28 mouse cellular contexts compared by ENCODE assay signal in genomic region chr14:122611035-122611434, GRCm38 (mm10).
"Had no signal": no experiment of that assay in that cellular context is flagged by ENCODE, and none has a peak within 500 bp of the region (broad histone marks: within the 10 kb centered on the region; RNA-seq: fewer than 3 reads in every experiment).

No protein-coding gene starts in this region.

- H3K27ac ChIP-seq: embryonic facial prominence, embryonic 10.5 days; embryonic facial prominence, embryonic 12.5 days; embryonic facial prominence, embryonic 13.5 days; embryonic facial prominence, embryonic 15.5 days; forebrain, embryonic 10.5 days; forebrain, embryonic 12.5 days; forebrain, embryonic 13.5 days; forebrain, embryonic 15.5 days; gastrocnemius, adult 2 months; heart, adult 2 months had no signal

- H3K27me3 ChIP-seq: embryonic facial prominence, embryonic 12.5 days; embryonic facial prominence, embryonic 13.5 days; embryonic facial prominence, embryonic 15.5 days; forebrain, embryonic 12.5 days; forebrain, embryonic 13.5 days; forebrain, embryonic 15.5 days had no signal

- H3K36me3 ChIP-seq: embryonic facial prominence, embryonic 10.5 days; embryonic facial prominence, embryonic 12.5 days; embryonic facial prominence, embryonic 13.5 days; embryonic facial prominence, embryonic 15.5 days; forebrain, embryonic 10.5 days; forebrain, embryonic 12.5 days; forebrain, embryonic 15.5 days had no signal

- H3K4me2 ChIP-seq: embryonic facial prominence, embryonic 12.5 days; embryonic facial prominence, embryonic 13.5 days; embryonic facial prominence, embryonic 15.5 days; forebrain, embryonic 12.5 days; forebrain, embryonic 13.5 days; forebrain, embryonic 15.5 days had no signal

- H3K9me3 ChIP-seq: embryonic facial prominence, embryonic 10.5 days; embryonic facial prominence, embryonic 12.5 days; embryonic facial prominence, embryonic 13.5 days; embryonic facial prominence, embryonic 15.5 days; forebrain, embryonic 10.5 days; forebrain, embryonic 12.5 days; forebrain, embryonic 13.5 days; forebrain, embryonic 15.5 days had no signal

- DNase-seq: cerebellum, adult 8-10 months; cerebellum, adult 9-10 months; cerebellum, adult 9-11 months; cerebellum, postnatal 10 days; cerebellum, postnatal 14 days; cerebellum, postnatal 25 days; cerebellum, postnatal 36 days; embryo, embryonic 11 days; forebrain, postnatal 0 days; gastrocnemius, adult 2 months; gastrocnemius, postnatal 10 days; gastrocnemius, postnatal 14 days; gastrocnemius, postnatal 25 days; gastrocnemius, postnatal 36 days; heart, adult 11 months; heart, adult 18-20 months; heart, adult 2 months had no signal

- H3K9ac ChIP-seq: embryonic facial prominence, embryonic 12.5 days; embryonic facial prominence, embryonic 13.5 days; embryonic facial prominence, embryonic 15.5 days; forebrain, embryonic 12.5 days; forebrain, embryonic 13.5 days; forebrain, embryonic 15.5 days; forebrain, postnatal 0 days had no signal

- ATAC-seq: forebrain, embryonic 13.5 days; forebrain, embryonic 14.5 days; forebrain, embryonic 15.5 days; forebrain, embryonic 16.5 days; forebrain, postnatal 0 days had no signal

- H3K4me3 ChIP-seq: embryonic facial prominence, embryonic 10.5 days; embryonic facial prominence, embryonic 12.5 days; embryonic facial prominence, embryonic 13.5 days; embryonic facial prominence, embryonic 15.5 days; erythroblast, embryonic 14.5 days; forebrain, embryonic 10.5 days; forebrain, embryonic 12.5 days; forebrain, embryonic 13.5 days; forebrain, embryonic 15.5 days; gastrocnemius, adult 2 months; heart, adult 2 months had no signal
